Mouse (Mus musculus): ENCODE data around the gene Polr2h. TPM values are rescaled to one million over a fixed set of nuclear protein-coding genes. Genes with fewer than 3 reads are reported as not detected.

Polr2h gene
- polyA plus RNA-seq, 1 experiment from 2014 or later = 116 TPM

DNA sequence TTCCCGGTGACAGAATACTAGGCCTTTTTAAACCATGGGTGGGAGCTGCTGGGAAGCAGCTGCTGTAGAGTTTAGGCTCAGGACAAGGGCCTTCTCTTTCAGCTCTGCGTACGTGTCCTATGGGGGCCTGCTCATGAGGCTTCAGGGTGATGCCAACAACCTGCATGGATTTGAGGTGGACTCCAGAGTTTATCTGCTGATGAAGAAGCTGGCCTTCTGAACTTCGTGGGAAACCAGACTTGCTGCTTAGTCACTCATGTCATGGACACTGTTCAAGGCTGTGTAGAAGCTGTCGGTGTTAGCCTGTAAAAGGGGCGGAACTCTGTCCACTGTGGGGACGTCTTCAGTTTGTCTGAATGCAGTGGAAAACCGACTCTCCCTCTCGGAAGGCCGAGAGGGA, 4.3 kb downstream of the Polr2h start:
- DNase-seq (ENCODE audit: low spot score) = no peak

- DNase-seq (ENCODE audit: low spot score) = no peak
Observed at GRCm38 (mm10) chr16:20722736-20723135, 5.3 kb downstream of the Polr2h start.

GRCm38 (mm10) chr16:20723247-20723646, 5.8 kb downstream of the Polr2h start:
- DNase-seq (ENCODE audit: low spot score) = no peak

DNA sequence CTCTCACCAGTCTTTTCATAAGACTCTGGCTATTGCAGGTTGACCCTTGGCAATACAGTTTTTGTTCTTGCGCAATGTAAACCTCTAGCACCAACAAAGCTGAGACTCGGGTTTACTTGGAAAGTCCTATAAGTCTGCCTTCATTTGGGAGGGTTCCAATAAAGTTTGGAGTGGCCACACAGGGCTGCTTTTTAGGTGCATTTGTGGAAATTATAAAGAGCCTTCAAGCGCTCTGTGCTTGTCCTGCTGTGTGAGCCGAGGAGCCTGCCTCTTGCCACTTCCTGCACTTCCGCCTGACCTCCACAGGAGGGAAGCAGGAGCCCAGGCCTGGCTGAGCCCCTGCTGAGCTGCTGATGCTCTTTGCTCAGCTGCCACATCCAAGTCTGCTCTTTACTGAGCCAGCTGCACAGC, 6.9 kb downstream of the Polr2h start:
- DNase-seq (ENCODE audit: low spot score) = peak; percentile 51

DNA sequence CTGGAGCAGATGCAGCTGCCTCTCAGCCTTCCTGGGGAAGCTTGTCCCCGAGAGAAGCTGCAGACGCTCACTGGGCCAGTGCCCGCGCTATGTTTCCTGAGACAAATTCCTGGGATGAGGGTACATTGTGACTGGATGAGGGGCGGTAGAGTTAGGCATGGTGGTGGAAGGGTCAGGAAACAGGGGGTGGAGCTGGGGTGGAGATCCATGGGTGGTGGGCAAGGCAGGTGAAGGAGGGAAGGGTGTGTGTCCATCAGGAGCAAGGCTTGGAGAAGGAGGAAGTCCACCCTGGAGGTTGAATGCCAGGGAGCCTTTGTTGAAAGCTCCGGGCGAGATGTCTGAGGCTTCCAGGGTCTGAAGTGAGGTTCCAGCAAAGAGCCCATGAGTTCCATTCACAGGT, 7.9 kb downstream of the Polr2h start:
- peak; percentile 1 for DNase-seq (ENCODE audit: low spot score)

DNA sequence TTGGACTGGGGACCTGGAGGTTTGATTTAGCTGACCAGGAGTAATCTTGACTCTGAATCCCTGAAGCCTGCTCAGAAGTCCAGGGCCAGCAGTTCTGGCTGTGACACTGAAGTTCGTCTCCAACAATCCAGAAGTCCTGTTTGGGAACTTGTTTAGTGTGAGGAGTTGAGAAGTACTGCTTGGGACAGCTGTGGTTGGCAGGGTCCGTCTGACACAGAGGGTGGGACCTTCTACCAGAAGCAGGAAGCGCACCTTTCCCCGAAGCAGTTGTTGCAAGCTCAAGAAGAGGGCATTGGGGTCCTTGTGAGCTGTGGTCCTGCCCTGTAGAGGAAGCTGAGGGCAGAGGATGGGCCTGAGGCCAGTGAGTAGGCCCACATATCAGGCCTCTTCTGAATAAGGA, 8.3 kb downstream of the Polr2h start:
- peak; percentile 1 for DNase-seq (ENCODE audit: low spot score)

GRCm38 (mm10) chr16:20726384-20726783, 8.9 kb downstream of the Polr2h start:
- no peak for DNase-seq (ENCODE audit: low spot score)

- DNase-seq (ENCODE audit: low spot score) = no peak
Observed at GRCm38 (mm10) chr16:20730293-20730711, 12.8 kb downstream of the Polr2h start.

DNA sequence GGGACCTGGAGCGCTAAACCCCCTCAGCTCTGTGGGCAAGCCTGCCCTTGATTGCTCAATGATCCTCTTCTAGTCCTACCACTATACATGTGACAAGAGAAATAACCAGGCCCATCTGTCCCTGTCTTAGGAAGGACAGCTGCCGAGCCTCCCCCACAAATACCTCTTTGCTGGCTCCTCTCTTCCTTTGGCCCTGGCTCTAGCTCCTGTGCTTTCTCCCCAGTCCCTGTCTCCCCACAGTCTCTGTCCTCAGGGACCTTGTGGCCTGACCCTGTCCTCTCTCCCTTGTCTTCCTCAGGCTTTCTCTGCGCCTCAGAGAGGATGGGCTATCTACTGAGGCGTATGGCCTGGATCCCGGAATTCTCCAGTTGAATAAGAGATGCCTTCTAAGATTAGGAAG, 14.2 kb downstream of the Polr2h start:
- no peak for DNase-seq (ENCODE audit: low spot score)

DNA sequence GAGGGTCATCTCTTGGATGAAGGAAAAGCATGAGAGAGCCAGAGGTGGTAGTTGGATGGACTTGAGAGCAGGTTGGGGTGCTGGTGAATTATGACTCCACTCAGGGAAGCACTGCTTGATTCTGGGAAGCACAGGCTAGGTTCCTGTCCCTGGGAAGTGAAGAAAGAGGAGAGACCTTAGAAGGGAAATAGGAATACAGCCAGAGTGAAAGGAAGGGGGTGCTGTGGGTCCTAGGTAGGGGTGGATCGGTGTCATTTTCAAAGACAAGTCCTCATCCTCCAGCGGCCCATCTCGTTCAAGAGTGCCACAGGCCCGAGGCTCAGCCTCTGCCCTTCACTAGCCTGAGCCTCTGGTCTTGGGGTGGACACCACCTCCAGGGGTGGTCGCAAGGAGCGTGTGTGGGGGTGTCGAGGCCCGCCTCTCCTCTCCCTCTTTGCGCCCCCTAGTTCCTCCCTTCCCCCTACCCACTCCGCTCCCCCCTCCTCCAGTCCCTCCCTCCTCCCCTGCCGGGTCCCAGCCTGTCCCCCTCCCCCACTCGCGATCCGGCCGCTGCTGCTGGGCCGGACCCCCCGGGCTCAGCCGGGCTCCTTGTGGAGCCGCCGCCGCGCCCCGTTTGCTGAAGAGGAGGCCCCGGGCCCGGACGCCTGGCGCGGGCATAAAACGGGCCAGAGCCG, 14.9 kb downstream of the Polr2h start:
- DNase-seq (ENCODE audit: low spot score) = no peak

GRCm38 (mm10) chr16:20732925-20733730, 15.7 kb downstream of the Polr2h start, which contains the start of gene Chrd:
TSS of gene Chrd (plus strand) at chr16:20733127.
- no peak for DNase-seq (ENCODE audit: low spot score)

GRCm38 (mm10) chr16:20733731-20734730, 16.6 kb downstream of the Polr2h start, which contains the start of gene Thpo:
TSS of gene Thpo (minus strand) at chr16:20734511.
- DNase-seq (ENCODE audit: low spot score) = no peak

DNA sequence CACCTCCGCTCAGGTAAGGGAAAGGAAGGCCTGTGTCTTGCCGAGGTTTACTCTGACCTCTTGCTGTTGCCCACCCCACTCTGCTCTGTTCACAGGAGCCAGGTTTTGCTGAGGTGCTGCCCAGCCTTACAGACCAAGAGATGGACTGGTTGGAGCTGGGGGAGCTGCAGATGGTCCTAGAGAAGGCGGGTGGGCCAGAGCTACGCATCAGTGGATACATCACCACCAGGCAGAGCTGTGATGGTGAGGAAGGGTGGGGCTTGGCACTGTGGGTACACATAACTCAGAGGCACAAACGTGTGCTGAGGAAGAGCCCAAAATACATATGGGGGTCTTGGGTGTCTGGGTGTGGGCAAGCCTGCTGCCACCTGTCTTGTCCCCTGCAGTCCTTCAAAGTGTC, 18.2 kb downstream of the Polr2h start:
- DNase-seq (ENCODE audit: low spot score) = no peak

GRCm38 (mm10) chr16:20736168-20736567, 18.7 kb downstream of the Polr2h start:
- DNase-seq (ENCODE audit: low spot score) = no peak

DNA sequence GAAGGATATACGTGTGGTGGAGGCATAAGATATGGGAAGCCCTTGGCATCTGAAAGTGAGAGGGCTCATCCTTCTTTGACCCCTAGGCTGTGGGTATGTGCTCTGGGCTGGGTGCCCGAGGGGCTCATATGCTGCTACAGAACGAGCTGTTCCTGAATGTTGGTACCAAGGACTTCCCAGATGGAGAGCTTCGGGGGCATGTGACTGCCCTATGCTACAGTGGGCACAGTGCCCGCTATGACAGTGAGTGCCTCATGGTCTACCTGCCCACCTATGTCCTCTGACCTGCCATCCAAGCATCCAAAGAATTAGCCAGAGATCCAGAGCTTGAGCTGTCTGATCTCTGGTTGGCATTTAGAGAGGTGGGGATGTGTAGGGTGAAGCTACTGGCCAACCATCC, 19.4 kb downstream of the Polr2h start:
- DNase-seq (ENCODE audit: low spot score) = no peak

DNA sequence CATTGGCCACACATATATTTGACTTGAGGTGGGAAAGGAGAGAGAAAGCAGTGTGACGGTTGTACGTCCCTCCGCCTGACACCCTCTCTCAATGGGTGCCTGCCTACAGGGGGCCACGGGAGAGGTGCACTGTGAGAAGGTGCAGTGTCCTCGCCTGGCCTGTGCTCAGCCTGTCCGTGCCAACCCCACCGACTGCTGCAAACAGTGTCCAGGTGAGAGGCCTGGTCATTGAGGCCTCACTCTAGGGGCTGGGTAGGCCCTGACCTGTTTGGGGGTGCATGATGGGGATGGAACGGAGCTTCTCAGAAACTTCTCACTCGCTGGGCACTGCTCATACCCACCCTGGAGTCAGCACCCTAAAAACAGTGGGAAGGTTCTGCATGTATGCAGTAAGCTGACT, 22.4 kb downstream of the Polr2h start:
- no peak for DNase-seq (ENCODE audit: low spot score)

- no peak for DNase-seq (ENCODE audit: low spot score)
Observed at GRCm38 (mm10) chr16:20746641-20747040, 29.2 kb downstream of the Polr2h start.

DNA sequence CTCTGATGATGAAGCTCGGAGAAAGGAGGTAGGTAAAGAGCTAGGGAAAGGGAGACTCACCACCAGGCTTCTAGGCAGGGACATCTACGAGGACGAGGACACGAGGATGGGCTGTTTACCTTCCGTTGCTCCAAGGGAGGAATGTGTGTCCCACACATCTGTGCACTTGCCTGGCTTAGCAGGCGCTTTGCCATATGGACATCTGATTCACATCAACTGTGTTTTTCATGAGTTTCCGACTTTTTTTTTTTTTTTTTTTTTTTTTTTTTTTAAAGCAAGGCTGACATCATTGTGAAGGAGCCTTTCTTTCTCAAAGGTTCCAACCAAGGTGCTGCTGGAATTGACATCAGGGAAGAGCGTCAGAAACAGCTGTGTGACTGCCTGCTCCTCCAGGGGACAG, 33.1 kb downstream of the Polr2h start:
- no peak for DNase-seq (ENCODE audit: low spot score)

GRCm38 (mm10) chr16:20756052-20756451, 38.6 kb downstream of the Polr2h start:
- DNase-seq (ENCODE audit: low spot score) = no peak

DNA sequence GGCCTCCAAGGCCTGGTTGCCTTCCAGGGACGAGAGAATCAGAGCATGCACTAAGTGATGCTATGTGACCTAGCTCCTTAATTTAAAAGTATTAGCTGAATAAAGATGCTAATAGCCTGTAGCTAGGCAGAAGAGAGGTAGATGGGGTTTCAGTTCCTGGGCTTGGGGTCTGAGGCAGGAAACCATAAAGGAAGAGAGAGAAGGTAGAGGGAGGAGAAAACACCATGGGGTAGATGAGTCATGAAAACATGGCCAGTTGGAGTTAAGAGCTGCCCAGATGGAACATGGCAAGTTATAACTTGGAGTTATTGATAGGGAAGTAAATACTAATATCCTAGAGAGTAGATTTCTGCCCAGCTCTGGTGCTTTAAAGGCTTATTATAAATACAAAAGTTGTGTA, 39.9 kb downstream of the Polr2h start:
- no peak for DNase-seq (ENCODE audit: low spot score)

- DNase-seq (ENCODE audit: low spot score) = peak; percentile 23
Observed at GRCm38 (mm10) chr16:20761681-20762080, 44.2 kb downstream of the Polr2h start.
